ENCODE assay signal across 17 mouse cellular contexts in the genomic region with DNA sequence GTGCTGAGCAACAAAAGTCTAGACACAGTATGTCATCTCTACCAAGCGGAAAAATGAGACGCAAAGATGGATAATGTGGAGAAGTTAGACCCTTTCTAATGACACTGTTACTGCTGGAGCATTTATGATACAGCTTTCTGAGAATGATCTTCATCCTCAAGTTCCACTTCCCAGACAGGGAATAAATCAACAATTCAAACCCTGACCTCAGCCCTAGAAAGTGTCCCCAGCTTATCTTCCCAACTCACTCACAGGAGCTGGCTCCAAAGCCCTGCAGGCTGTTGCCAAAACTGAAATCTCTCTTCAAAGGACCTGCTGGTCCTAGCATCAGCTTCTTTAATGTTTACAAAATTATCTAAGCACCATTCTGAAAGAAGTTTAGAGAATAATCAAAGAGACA.
"Had no signal": no experiment of that assay in that cellular context is flagged by ENCODE, and none has a peak within 500 bp of the region (broad histone marks: within the 10 kb centered on the region; RNA-seq: fewer than 3 reads in every experiment).

No protein-coding gene starts in this region.

- DNase-seq: liver, embryonic 13.5 days; liver, postnatal 0 days; lung, postnatal 14 days; right cerebral cortex, postnatal 14 days; thymus, adult 2 months; thymus, postnatal 25 days; thymus, postnatal 4 days had no signal

- ATAC-seq: liver, postnatal 0 days; lung, postnatal 0 days; midbrain, embryonic 13.5 days; midbrain, embryonic 15.5 days had no signal

- H3K9me3 ChIP-seq: liver, embryonic 13.5 days; liver, embryonic 15.5 days; midbrain, embryonic 13.5 days; midbrain, embryonic 15.5 days; neural tube, embryonic 12.5 days; stomach, embryonic 15.5 days had no signal

- H3K36me3 ChIP-seq: liver, embryonic 13.5 days; liver, embryonic 15.5 days; midbrain, embryonic 13.5 days; midbrain, embryonic 15.5 days; neural tube, embryonic 12.5 days; stomach, embryonic 15.5 days had no signal

- H3K9ac ChIP-seq: liver, embryonic 13.5 days; liver, embryonic 15.5 days; liver, postnatal 0 days; midbrain, embryonic 13.5 days; midbrain, embryonic 15.5 days; neural tube, embryonic 12.5 days; stomach, embryonic 15.5 days had no signal

- H3K4me2 ChIP-seq: liver, embryonic 13.5 days; liver, embryonic 15.5 days; midbrain, embryonic 11.5 days; midbrain, embryonic 13.5 days; midbrain, embryonic 15.5 days; neural tube, embryonic 12.5 days; stomach, embryonic 15.5 days had no signal

- H3K4me1 ChIP-seq: liver, embryonic 13.5 days; liver, embryonic 15.5 days; megakaryocyte, embryonic 14.5 days; midbrain, embryonic 13.5 days; midbrain, embryonic 15.5 days; neural tube, embryonic 12.5 days; stomach, embryonic 15.5 days had no signal

- H3K4me3 ChIP-seq: liver, embryonic 13.5 days; liver, embryonic 15.5 days; megakaryocyte, embryonic 14.5 days; midbrain, embryonic 13.5 days; midbrain, embryonic 15.5 days; neural tube, embryonic 12.5 days; stomach, embryonic 15.5 days had no signal

- H3K27ac ChIP-seq: liver, embryonic 13.5 days; liver, embryonic 15.5 days; macrophage; midbrain, embryonic 13.5 days; midbrain, embryonic 15.5 days; neural tube, embryonic 12.5 days; stomach, embryonic 15.5 days; stomach, postnatal 0 days had no signal

- H3K27me3 ChIP-seq: liver, embryonic 13.5 days; liver, embryonic 15.5 days; megakaryocyte, embryonic 14.5 days; midbrain, embryonic 15.5 days; neural tube, embryonic 12.5 days; stomach, embryonic 15.5 days had no signal
